Mouse (Mus musculus) urinary bladder, postnatal 4 days (tissue): ENCODE data around the gene Ankrd27.
"Not testable (repeated sequence)": the region's sequence is repeated elsewhere in the genome, so short reads cannot be mapped to it uniquely, and the experiment has no call there.

Experiments used
- DNase-seq, 2 experiments: peaks; one replicate each; pipeline ENCODE4 v3.0.0; 2021 to 2022; ENCODE audit warnings: low spot score in 2 of 2

Gene Ankrd27

DNA sequence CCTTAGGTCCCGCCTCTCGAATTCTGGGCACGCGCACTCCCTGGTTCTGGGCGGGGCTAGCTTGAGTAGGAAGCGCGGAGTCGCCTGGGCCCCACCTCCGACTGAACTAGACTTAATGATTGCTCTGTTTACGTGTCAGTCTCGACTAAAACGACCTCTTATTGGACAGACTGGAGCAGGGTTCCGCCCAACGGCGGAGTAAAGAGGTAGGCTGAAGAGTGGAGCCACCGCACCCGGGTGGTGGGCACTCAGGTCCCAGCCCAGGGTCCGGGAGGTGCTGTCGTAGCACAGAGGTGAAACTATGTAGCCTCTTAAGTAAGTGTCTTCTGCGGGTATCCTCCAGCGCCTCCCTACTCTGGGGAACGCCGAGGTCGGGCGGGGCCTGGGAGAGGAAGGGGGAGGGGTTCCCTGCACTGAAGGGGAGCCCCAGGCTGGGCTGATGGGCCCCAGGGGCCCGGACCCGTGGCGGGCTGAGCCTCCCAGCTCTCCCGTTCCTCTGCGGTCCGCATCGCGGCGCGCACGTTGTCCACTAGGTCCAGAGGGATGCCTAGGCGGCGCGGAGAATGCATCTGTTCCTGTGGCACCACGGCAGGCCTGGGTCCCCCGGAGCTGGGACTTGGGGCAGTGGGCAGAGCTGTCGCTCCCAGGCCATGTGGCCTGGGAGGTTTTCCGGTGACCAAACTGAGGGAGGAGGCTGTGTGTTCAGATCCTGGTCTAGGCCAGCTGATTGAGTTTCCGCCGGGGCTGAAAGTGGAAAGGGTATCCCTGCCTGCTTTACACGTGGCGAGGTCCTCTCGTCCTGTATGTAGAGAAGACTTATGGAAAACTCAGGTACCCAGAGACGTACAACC, at the start of gene Ankrd27:
Gene Ankrd27, plus strand, starts transcription at position 190 of the 851 bp plus-strand sequence.
- DNase-seq, result peak; percentile 90 to 94

GRCm38 (mm10) chr7:35537562-35537961, 48.5 kb upstream of the Ankrd27 start, which contains the start of gene Tdrd12:
Tdrd12 (minus strand) TSS chr7:35537745.
- DNase-seq, result no peak

GRCm38 (mm10) chr7:35545881-35546280, 40.2 kb upstream of the Ankrd27 start:
- DNase-seq, result no peak

DNA sequence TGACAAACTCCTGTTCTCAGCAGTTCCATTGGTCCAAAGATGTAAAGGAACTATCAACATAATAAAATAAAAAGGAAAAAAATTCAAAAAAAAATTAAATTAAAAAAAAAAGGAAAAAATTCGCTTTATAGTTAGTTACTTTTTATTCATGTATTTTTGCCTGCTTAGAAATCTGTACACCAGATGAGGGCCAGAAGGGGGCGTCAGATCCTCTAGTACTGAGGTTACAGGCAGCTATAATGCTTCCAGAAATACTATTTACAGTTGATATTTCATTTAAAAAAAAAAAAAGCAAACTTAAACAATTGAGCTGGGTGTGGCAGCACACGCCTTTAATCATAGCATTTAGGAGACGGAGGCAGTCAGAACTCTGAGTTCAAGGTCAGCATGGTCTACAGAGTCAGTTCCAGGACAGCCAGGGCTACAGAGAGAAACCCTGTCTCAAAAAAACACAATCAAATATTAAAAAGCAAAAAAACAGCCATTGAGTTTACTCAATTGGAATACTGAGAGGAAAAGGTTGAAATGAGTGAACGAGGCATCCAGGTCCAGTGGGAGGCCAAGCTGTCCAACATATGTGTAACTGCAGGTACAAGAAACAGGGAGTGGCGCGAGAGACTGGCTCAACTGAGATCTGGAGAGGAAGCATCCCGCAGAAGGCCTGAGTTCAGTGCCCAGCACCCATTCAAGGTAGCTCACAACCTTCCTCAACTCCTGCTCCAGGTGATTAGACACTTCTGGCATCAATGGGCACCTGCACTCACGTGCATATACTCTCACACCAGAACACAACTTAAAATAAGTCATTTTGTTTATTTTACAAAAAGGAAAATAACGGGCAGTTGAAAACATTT, 32.1 kb upstream of the Ankrd27 start:
- DNase-seq, result no peak

- DNase-seq, result no peak
Measured at GRCm38 (mm10) chr7:35554605-35555175, 31.4 kb upstream of the Ankrd27 start.

- peak; percentile 86 for DNase-seq
Measured at GRCm38 (mm10) chr7:35555224-35556204, 30.5 kb upstream of the Ankrd27 start.

GRCm38 (mm10) chr7:35556205-35556603, 29.8 kb upstream of the Ankrd27 start, which contains the start of gene Nudt19:
Nudt19 (minus strand) TSS chr7:35556304.
- no peak for DNase-seq

DNA sequence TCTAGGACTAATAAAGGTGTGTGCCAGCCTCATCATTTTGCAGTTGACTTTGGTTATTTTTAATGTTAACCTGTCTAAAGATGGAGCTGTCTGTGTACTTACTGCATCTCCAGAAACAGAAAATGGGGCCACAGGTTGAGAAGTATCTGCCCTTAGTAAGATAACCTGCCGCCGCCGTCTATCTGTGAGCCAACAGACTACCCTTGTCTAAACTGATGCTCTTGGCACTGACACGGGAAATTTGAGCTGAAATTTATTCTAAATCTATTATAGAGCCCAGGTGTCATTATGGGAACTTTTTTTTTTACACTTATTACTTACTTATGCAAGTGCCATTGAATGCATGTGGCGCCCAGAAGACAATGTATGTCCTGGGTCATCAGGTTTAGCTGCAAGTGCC, 29.1 kb upstream of the Ankrd27 start:
- DNase-seq, result no peak

DNA sequence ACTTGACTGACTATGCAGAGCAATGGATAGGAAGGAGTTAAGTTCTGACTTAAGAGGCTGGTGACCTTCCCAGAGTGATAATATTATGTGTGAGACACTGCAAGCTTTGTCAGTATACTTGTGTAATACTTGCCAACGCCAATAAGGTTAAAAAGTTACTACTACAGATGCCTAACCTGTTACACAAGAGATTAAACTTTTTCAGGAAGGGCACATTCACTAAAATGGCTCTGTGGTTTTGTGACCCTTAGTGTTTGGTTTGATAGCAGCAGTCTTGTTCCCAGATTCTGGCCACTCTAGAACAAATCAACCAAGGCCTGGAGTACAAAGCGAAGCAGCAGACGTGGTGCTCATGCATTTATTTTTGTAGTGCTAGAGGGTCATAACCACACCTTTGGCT, 28.5 kb upstream of the Ankrd27 start:
- DNase-seq, result no peak

DNA sequence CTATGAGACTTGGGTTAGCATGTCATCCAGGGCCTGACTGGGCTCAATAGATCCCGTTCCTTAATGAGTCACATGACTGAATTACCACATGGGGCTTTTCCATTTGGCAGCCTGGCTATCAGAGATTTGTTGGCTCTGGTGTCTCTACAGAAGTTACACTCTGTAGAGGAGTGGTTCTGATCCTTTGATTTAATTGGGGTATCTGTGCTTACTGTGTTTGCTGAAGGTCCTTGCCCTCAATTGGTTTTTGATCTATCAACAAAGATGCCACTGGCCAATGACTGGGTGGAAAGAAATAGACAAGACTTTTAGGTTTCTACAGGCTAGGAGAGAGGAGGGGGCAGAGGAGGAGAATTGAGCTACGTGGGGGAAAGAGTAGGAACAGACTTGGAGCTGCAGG, 27.4 kb upstream of the Ankrd27 start:
- DNase-seq, result no peak

DNA sequence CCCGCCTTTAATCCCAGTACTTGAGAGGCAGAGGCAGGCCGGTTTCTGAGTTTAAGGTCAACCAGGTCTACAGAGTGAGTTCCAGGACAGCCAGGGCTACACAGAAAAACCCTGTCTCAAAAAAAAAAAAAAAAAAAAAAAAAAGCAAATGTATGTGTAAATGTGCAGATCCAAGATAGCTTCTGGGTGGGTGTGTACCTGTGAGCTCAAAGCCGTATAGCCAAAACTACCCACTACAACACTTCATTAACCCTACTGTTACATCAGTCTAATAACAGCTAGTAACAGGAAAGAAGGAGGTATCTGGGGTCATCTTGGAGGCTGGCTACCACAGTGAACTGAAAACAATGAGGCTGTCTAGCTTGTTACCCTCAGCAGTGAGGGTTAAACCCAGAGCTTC, 26.2 kb upstream of the Ankrd27 start:
- no peak for DNase-seq

DNA sequence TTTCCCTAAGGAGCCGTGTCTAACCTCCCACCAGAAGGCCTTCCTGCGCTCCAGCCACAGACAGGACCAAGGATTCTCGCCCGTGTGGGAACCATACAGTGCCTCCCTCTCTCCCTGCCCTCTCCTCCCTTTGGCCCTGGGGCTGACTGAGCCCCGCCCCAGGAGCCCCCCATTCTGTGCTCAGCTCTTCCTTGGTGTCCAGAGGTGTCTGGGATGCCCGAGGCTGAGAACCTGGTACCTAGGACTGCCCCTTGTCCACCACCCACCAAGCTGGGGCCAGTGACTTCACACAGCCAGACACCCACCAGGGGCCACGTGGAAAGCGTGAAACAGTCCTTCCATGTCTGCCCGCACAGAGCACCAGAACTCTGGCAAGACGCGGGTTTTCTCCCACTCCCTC, 23.0 kb upstream of the Ankrd27 start:
- no peak for DNase-seq

- DNase-seq, result no peak
Measured at GRCm38 (mm10) chr7:35564067-35564865, 21.8 kb upstream of the Ankrd27 start.

DNA sequence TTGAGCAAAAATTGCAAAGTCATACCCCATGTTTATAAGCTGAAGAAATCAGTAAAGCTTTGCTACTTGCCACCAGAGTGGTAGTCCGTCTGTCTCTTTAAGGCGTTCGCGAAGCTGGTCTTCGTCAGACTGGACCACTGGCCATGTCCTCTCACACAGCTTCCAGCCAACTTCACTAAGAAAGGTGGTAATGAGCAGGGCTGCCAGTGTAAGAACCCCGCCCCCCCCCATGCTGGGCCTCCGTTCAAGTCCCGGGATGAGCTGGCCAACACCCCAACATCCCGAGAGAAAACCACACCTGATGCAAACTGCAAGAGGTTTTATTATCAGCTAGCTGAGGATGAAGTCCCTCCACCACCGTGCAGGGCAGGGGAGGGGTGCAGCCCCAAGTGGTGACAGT, 21.2 kb upstream of the Ankrd27 start:
- not testable (repeated sequence) for DNase-seq

DNA sequence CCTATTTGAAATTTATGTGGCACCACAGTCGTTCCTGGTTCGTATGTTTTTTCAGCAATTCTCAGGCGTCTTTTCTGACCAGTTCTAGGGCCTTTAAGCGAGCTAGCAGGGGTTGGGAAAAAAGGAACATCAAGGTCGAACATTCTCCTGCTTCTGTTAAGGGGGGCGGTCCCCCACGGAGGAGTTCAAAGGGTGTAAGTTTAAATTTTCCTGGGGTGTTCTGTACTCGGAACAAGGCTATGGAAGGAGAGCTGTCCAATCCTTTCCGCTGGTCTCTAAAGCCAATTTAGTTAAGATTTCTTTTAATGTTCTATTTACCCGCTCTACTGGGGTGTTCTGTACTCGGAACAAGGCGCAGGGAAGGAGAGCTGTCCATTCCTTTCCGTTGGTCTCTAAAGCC, 20.1 kb upstream of the Ankrd27 start:
- DNase-seq, result not testable (repeated sequence)

- not testable (repeated sequence) for DNase-seq
Measured at GRCm38 (mm10) chr7:35569724-35570123, 16.3 kb upstream of the Ankrd27 start.

- DNase-seq, result not testable (repeated sequence)
Measured at GRCm38 (mm10) chr7:35570883-35571282, 15.2 kb upstream of the Ankrd27 start.

GRCm38 (mm10) chr7:35579849-35580248, 6.2 kb upstream of the Ankrd27 start:
- no peak for DNase-seq

DNA sequence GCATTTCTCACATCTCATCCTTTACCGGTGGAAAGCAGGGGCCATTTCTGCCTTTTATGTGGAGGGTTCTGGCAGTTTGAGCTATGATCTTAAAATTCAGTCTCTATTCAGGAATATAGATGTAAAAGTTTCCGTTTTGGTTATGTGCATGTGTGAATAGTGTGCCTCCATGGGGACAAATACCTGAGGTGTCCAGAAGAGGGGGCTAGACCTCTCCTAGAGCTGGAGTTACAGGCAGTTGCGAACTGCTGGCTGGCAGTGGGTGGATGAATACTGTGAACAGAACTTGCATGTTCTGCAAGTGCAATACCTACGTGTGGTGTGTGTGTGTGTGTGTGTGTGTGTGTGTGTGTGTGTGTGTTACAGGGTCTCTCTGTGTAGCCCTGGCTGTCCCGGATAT, 3.3 kb upstream of the Ankrd27 start:
- no peak for DNase-seq

GRCm38 (mm10) chr7:35583476-35584025, 2.5 kb upstream of the Ankrd27 start:
- DNase-seq, result no peak
